Mouse (Mus musculus) cortical plate, adult 2 months (tissue): ENCODE measurements at regions not wholly inside any gene's neighbourhood (a gene's known extent, or its start where the extent isn't known, plus 50 kb on each side); places are given as distances from the start of the nearest gene placed in this dataset.

Experiments used
- CTCF ChIP-seq: fragments of 200-500 bp; IDR thresholded peaks from 2 replicates; pipeline ENCODE4 v1.5.1; 2011; ENCODE audit warnings: mild to moderate bottlenecking, control low read depth, low read length; ENCODE audit not compliant: insufficient read depth; ENCODE audit errors: extremely low read depth
- POLR2A ChIP-seq: fragments of 200-500 bp; IDR thresholded peaks from 2 replicates; pipeline ENCODE4 v1.6.1; 2011; ENCODE audit warnings: mild to moderate bottlenecking, low read length, control low read depth; ENCODE audit not compliant: insufficient read depth; ENCODE audit errors: extremely low read depth

GRCm38 (mm10) chr7:40699633-40700032 is 198.5 kb upstream of the Vstm2b start:
- TF ChIP-seq CTCF, result no peak
- no peak for TF ChIP-seq POLR2A
